ENCODE assay signal across 12 mouse cellular contexts in the genomic region with DNA sequence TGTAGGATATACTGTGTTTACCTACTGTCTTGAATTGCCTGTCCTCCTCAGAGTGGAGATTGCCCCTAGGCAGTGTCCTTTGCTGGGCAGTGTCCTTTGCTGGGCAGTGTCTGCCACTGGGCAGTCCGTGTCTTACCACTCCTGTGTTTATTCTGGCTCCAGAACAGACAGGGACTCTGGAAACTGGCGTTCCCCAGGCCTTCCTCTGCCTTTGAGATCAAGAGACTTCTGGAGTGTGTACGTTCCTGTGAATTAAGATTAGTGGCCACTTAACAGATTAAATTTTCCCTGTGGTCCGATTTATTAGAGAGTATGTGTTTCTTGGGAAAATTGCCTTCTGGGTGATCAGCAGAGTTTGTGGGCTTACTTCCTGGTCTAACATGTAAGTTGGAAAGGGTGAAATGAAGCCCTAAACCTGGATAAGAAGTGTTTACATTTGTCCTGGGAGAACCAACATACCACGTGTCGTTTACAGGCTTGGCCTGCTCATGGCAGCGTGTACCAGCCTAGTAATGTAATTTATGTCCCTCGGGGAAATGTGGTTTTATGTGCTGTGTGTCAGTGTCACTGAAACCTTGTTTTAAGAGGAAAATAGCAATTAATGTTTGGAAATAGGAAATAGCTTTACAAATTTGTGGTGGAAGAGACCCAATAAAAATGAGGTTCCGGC. TPM values are rescaled to one million over a fixed set of nuclear protein-coding genes. Genes with fewer than 3 reads are reported as not detected.
DNase-seq lines count a peak whose midpoint lies in the region; ATAC-seq and TF ChIP-seq lines count a peak whose summit lies in the region.
"Had no signal": no experiment of that assay in that cellular context is flagged by ENCODE, and none has a peak within 500 bp of the region (broad histone marks: within the 10 kb centered on the region; RNA-seq: fewer than 3 reads in every experiment).

No protein-coding gene starts in this region.

- H3K4me3 ChIP-seq in kidney, embryonic 16.5 days (ENCODE audit: low read length): no peak overlapping the region
- H3K4me3 ChIP-seq in C2C12 (ENCODE audit: insufficient read depth, poor library complexity, severe bottlenecking): no peak overlapping the region
- no peak overlapping the region for H3K4me3 ChIP-seq in limb, embryonic 10.5 days
- H3K4me3 ChIP-seq in hindbrain, embryonic 12.5 days: no peak overlapping the region
- H3K4me3 ChIP-seq: embryonic facial prominence, embryonic 12.5 days; forebrain, embryonic 10.5 days; heart, adult 2 months had no signal

- intact Hi-C loops in gastrocnemius, postnatal 14 days (cut with DNase I; ENCODE audit: low total_unique reads): no loop called here

- WGBS in kidney, embryonic 16.5 days: 11% methylated on average over 9 of the region's 9 CpGs
- 41% methylated on average over 9 of the region's 9 CpGs for WGBS in limb, embryonic 10.5 days
- WGBS in hindbrain, embryonic 12.5 days: 68% methylated on average over 9 of the region's 9 CpGs

- DNase-seq in kidney, postnatal 14 days: no peak
- DNase-seq in 3134 (ENCODE audit: extremely low read depth, insufficient read length, low spot score): peak; percentile 40
- no peak for DNase-seq in limb, embryonic 10.5 days (ENCODE audit: low spot score)
- no peak for DNase-seq in gastrocnemius, postnatal 14 days
- DNase-seq: heart, adult 2 months; heart, postnatal 14 days; spleen, adult 18-20 months had no signal

- peak overlapping the region; percentile 87 for H3K27ac ChIP-seq in kidney, embryonic 16.5 days (ENCODE audit: low read length)
- peak overlapping the region; percentile 32; the same call in 1 of the 2 replicates for H3K27ac ChIP-seq in limb, embryonic 10.5 days
- H3K27ac ChIP-seq in hindbrain, embryonic 12.5 days: no peak overlapping the region
- H3K27ac ChIP-seq: embryonic facial prominence, embryonic 12.5 days; forebrain, embryonic 10.5 days; heart, adult 2 months had no signal

- H3K4me2 ChIP-seq in kidney, embryonic 16.5 days (replicated peaks; ENCODE audit: low read depth, low read length): no peak overlapping the region
- no peak overlapping the region for H3K4me2 ChIP-seq in hindbrain, embryonic 12.5 days (replicated peaks)
- H3K4me2 ChIP-seq: embryonic facial prominence, embryonic 12.5 days had no signal

- no peak overlapping the region for H3ac ChIP-seq in C2C12 (ENCODE audit: control insufficient read depth, insufficient read length, low read depth)

- H3K9ac ChIP-seq in kidney, embryonic 16.5 days (replicated peaks; ENCODE audit: low read length): peak overlapping the region; percentile 48
- H3K9ac ChIP-seq in hindbrain, embryonic 12.5 days: no peak overlapping the region
- H3K9ac ChIP-seq: embryonic facial prominence, embryonic 12.5 days had no signal

- H3K36me3 ChIP-seq in kidney, embryonic 16.5 days (ENCODE audit: insufficient read depth, low read length): 0 out of 2 replicates have a peak, but pooled peaks cover 7% of the 10 kb centered on the region
- H3K36me3 ChIP-seq in C2C12 (ENCODE audit: control insufficient read depth, insufficient read depth): peaks cover 27% of the 10 kb centered on the region
- peaks cover 25% of the 10 kb centered on the region for H3K36me3 ChIP-seq in limb, embryonic 10.5 days
- H3K36me3 ChIP-seq in hindbrain, embryonic 12.5 days: no peaks in the 10 kb centered on the region

- peaks cover 97% of the 10 kb centered on the region for H3K4me1 ChIP-seq in kidney, embryonic 16.5 days (ENCODE audit: insufficient read depth, low read length)
- peaks cover 88% of the 10 kb centered on the region for H3K4me1 ChIP-seq in limb, embryonic 10.5 days
- H3K4me1 ChIP-seq in hindbrain, embryonic 12.5 days: peaks cover 43% of the 10 kb centered on the region

- no peak for TF ChIP-seq CTCF in C2C12 (IDR thresholded peaks at IDR 0.05; ENCODE audit: control insufficient read depth, insufficient read depth, insufficient read length)

- 0 out of 2 replicates have a peak, but pooled peaks have one; percentile 5 for ATAC-seq in kidney, embryonic 16.5 days (ENCODE audit: low FRiP score, low TSS enrichment)
- no peak for ATAC-seq in hindbrain, embryonic 12.5 days (ENCODE audit: low FRiP score)

- H3K79me3 ChIP-seq in C2C12 (ENCODE audit: low read depth): peaks cover 76% of the 10 kb centered on the region

- H3K27me3 ChIP-seq in kidney, embryonic 16.5 days (ENCODE audit: insufficient read depth, low read length): no peaks in the 10 kb centered on the region
- H3K27me3 ChIP-seq in C2C12 (ENCODE audit: control insufficient read depth, insufficient read depth, insufficient read length): no peaks in the 10 kb centered on the region
- H3K27me3 ChIP-seq in limb, embryonic 10.5 days (ENCODE audit: low read depth, poor library complexity, severe bottlenecking): no peaks in the 10 kb centered on the region
- peaks cover 53% of the 10 kb centered on the region for H3K27me3 ChIP-seq in hindbrain, embryonic 12.5 days
- H3K27me3 ChIP-seq: embryonic facial prominence, embryonic 12.5 days had no signal

- H3K9me3 ChIP-seq in kidney, embryonic 16.5 days (ENCODE audit: low read length): no peaks in the 10 kb centered on the region
- H3K9me3 ChIP-seq in limb, embryonic 10.5 days (replicated peaks): no peaks in the 10 kb centered on the region
- H3K9me3 ChIP-seq in hindbrain, embryonic 12.5 days (replicated peaks): no peaks in the 10 kb centered on the region
- H3K9me3 ChIP-seq: embryonic facial prominence, embryonic 12.5 days; forebrain, embryonic 10.5 days had no signal

- peaks cover 91% of the 10 kb centered on the region for H3K79me2 ChIP-seq in C2C12 (ENCODE audit: control insufficient read depth, insufficient read depth)

TF ChIP-seq in C2C12, 6 proteins besides CTCF, POLR2A, EP300 and RAD21:
- TF ChIP-seq FOSL1 (IDR thresholded peaks at IDR 0.05; ENCODE audit: insufficient read depth, low read length, poor library complexity, severe bottlenecking): no peak
- TF ChIP-seq MYOG (IDR thresholded peaks at IDR 0.05; ENCODE audit: control insufficient read depth, extremely low read depth, insufficient read length): no peak
- TF ChIP-seq MAX (IDR thresholded peaks at IDR 0.05): peak; percentile 98
- TF ChIP-seq USF1 (IDR thresholded peaks at IDR 0.05; ENCODE audit: low read depth): peak; percentile 88
- TF ChIP-seq MYOD1 (IDR thresholded peaks at IDR 0.05; ENCODE audit: control insufficient read depth, insufficient read length, low read depth): no peak
- TF ChIP-seq CEBPB (IDR thresholded peaks at IDR 0.05; ENCODE audit: low read depth): peak; percentile 27

RNA-seq across cellular contexts. Expression of gene Lhfpl2, which starts 15.6 kb away (rescaled TPM):
- polyA plus RNA-seq in kidney, embryonic 16.5 days (2015; fragmentation: Nextera tagmentation; extraction: Ambion mirVana): 91.2 and 96.0 TPM in 2 replicates
- 15.5 TPM for polyA plus RNA-seq in C2C12 (2012; fragmentation: generic; extraction: Trizol)
- polyA plus RNA-seq in limb, embryonic 10.5 days (2016; fragmentation: Nextera tagmentation; extraction: Ambion mirVana): 33.7 and 44.0 TPM in 2 replicates
- polyA plus RNA-seq in hindbrain, embryonic 12.5 days (2016; fragmentation: Nextera tagmentation; extraction: Ambion mirVana): 30.1 and 36.3 TPM in 2 replicates
- total RNA-seq in gastrocnemius, postnatal 14 days (2021): 10 to 100 TPM; 10.7 to 19.2 TPM
